Mouse (Mus musculus): ENCODE measurements around the gene Rbms1.
A peak's percentile ranks its signal among the peaks of the same experiment; 100 is the strongest.

Rbms1 gene

GRCm38 (mm10) chr2:60962671-60963421 lies at the start of gene Rbms1:
TSS of gene Rbms1 (minus strand) at chr2:60963192.
- peak; percentile 82 for DNase-seq (ENCODE audit: low spot score)

GRCm38 (mm10) chr2:61012249-61012828 lies 49.3 kb upstream of the Rbms1 start:
- DNase-seq (ENCODE audit: low spot score) = no peak

GRCm38 (mm10) chr2:60986286-60986685 lies 23.3 kb upstream of the Rbms1 start:
- DNase-seq (ENCODE audit: low spot score) = no peak

DNA sequence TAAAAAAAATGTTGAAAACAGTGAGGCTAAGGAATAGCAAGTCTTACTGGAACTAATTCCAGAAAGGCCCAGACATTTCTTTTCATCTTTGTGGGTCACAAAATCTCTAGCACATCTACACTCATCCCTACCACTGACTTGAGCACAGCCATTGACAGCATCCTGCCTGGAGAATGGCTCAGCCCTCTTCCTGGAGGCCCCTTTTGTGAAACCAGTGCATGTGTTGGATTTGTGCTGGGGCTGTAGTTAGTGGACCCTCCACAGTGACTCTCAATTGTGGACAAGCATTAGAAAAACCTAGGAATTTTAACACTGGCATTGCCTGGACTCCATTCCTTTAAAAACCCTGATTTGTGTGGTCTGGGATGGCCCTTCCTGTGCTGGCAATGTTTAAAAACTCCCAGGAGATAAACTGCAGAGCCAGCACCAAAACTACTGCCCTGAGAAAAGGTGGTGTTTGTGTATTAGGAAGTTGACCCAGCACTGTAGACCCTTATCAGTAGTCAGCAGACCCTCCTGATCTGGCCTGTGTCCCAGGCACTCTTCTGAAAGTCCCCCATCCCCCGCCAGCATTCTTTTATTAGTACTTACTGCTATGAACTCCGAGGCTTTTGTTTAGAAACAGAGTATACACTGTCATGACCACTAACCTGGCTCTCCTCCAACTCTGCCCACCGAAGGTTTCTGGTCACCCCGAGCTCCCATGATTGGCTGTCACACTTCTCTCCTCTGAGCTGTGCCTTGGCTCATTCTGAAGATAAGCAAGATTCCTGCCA lies 15.7 kb upstream of the Rbms1 start:
- peak; percentile 77 for DNase-seq (ENCODE audit: low spot score)

GRCm38 (mm10) chr2:60972189-60972814 lies 9.3 kb upstream of the Rbms1 start:
- DNase-seq (ENCODE audit: low spot score) = no peak

GRCm38 (mm10) chr2:60963616-60964015 lies 624 bp upstream of the Rbms1 start:
- no peak for DNase-seq (ENCODE audit: low spot score)

GRCm38 (mm10) chr2:60962001-60962670 lies 856 bp downstream of the Rbms1 start:
- DNase-seq (ENCODE audit: low spot score) = peak; percentile 91

- DNase-seq (ENCODE audit: low spot score) = peak; percentile 37
Observed at GRCm38 (mm10) chr2:60961281-60961680, 1.7 kb downstream of the Rbms1 start.

DNA sequence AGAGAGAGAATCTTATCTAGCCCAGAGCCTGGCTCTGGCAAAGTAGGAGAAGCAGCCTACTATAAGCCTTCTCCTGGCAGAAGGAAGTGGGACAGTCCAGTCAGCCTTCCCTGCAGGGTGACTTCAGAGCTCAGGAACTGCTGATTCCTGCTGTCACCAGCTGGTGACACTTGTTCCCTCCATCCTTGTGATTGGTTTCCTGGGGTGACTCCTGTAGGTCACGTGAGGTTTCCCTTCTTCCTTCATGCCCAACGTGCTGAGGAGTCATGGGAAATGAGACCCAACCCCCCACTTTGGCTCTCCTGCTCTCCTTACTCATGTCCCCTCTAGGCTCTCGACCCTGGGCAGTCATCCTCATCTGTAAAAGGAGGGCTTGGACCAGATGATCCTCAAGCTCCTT lies 14.8 kb downstream of the Rbms1 start:
- no peak for DNase-seq (ENCODE audit: low spot score)

DNA sequence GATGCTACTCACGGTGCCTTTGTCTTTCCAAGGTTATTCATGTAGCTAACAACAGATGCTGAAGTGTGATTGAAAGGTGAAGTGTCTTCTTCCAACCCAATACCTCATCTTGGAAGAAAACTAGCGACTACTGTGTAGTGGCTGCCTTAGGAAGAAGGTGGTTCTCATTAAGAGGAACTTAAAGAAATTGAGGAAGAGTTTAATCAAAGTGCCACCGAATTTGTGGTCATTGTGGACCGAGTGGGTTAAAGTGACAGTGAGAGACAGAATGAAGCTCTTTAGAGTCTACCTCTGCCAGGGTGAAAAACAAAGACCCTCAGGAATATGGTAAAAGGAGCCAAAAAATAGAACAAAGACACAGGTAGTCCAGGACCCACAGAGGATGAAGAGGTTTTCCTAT lies 15.2 kb downstream of the Rbms1 start:
- DNase-seq (ENCODE audit: low spot score) = no peak

DNA sequence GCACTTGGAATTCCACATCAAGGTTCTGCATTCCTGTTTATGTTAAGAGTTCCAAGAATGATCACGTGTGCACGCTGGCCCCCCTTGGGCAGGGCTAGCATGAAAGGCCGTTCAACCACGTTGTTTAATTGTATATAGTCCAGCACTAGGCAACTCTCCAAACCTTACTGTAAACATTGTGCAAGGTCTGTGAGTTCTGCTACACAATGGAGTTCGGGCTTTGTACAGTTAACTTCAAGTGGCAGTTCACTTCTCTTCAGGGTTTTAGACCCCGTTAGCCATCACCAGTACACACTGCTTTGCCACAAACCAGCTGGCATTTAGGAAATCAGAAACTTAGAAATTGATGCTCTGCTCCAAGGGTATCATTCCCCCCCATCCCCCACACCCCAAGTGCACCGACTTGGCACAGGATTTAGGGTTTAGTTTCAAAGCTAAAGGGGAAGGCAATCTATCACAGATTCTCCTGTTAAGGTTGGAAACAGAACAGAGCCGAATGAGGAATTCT lies 22.5 kb downstream of the Rbms1 start:
- peak; percentile 53 for DNase-seq (ENCODE audit: low spot score)

- no peak for DNase-seq (ENCODE audit: low spot score)
Observed at GRCm38 (mm10) chr2:60939957-60940356, 23.0 kb downstream of the Rbms1 start.

GRCm38 (mm10) chr2:60936910-60937309 lies 26.1 kb downstream of the Rbms1 start:
- no peak for DNase-seq (ENCODE audit: low spot score)

DNA sequence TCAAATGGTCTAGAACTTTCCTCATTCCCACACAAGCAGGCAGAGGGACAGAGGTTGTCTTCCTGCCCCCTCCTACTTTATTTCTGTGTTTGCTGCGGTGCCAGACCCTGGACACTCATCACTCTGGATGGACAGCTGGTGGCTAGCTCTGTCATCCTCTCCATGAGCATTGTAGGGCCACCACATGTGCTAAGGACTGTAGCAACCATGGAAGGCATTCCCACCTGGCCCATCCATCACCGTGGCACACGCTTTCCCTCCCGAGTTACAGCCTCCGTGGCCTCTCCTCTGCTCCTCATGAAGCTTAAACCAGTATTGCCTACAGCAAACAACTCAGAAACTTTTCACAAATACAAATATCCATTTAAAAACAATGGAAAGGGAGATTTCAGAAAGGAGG lies 34.0 kb downstream of the Rbms1 start:
- DNase-seq (ENCODE audit: low spot score) = no peak

GRCm38 (mm10) chr2:60927906-60928775 lies 34.9 kb downstream of the Rbms1 start:
- no peak for DNase-seq (ENCODE audit: low spot score)

- peak; percentile 51 for DNase-seq (ENCODE audit: low spot score)
Observed at GRCm38 (mm10) chr2:60925063-60925462, 37.9 kb downstream of the Rbms1 start.

GRCm38 (mm10) chr2:60923756-60924544 lies 39.0 kb downstream of the Rbms1 start:
- no peak for DNase-seq (ENCODE audit: low spot score)

DNA sequence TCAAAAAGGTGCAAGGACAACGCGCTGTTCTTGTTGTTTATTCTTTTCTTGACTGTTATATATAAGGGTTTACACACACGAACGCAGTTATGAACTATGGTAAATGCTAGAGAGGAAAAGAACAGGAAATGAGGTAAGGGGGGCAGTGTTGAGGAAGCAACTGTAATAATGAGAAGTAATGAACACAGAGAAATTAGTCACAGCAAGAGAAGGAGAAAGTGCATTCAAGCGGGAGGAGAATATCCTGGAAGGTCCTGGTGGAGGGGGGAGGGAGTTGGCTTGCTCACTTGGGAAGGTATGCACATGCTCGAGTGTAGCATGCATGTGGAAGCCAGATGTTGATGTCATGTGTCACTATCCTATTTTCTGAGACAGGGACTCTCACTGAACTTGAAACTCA lies 39.9 kb downstream of the Rbms1 start:
- peak; percentile 42 for DNase-seq (ENCODE audit: low spot score)

DNA sequence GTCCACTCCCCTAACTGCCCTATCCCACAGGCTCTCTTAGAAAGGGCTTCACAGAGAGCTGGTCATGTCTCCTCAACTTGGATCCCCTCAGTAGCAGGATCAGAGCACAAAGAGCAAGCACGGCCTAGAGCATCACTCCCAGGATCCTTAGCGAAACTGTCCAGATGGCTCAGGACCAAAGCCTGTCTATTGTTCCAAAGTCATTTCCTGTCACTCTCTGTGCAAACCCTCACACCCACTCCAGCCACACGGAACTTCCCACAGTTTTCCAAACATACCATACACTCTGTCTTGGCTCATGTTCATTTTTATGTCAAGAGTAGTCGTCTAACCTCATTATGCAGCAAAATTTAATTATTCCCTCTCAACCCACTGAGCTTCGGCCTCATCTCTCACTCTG lies 40.6 kb downstream of the Rbms1 start:
- DNase-seq (ENCODE audit: low spot score) = no peak

GRCm38 (mm10) chr2:60920076-60920475 lies 42.9 kb downstream of the Rbms1 start:
- no peak for DNase-seq (ENCODE audit: low spot score)

All from yolk sac, embryonic 10.5 days (tissue).